Mouse (Mus musculus): Measurements from ENCODE around the gene Gli1. TPM values are rescaled to one million over a fixed set of nuclear protein-coding genes. Genes with fewer than 3 reads are reported as not detected.

Gene Gli1
- polyA plus RNA-seq, 1 experiment from 2014 or later, result 1.2 TPM

DNA sequence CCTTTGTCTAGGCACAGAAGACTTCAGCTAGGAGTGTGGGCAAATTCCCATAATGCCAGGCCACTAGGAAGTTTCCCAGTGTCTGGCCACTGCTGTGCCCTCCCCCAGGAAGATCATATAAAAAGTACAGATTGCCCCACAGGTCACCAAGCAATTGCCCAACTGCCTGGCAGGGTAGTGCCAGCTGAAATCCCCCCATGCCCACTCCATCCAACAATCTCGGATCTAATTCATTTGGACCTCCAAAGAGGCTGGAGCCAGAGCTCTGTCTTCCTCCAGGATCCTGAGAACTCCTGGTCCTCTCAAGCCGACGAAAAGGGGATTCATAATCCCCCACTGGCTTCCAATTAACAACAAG lies 53.9 kb downstream of the Gli1 start:
- no peaks in the 10 kb centered on the region for H3K27me3 ChIP-seq (ENCODE audit: control insufficient read depth, insufficient read depth, low read length)
- no peaks in the 10 kb centered on the region for H3K9me3 ChIP-seq (ENCODE audit: control insufficient read depth, low read length)
- DNase-seq (no peak), ATAC-seq (ENCODE audit: low FRiP score, low TSS enrichment) (no peak)
- peaks cover 43% of the 10 kb centered on the region for H3K36me3 ChIP-seq (ENCODE audit: control insufficient read depth, insufficient read depth, low read length)
- WGBS, result 0% methylated on average over 3 of the region's 3 CpGs
- H3K4me1 ChIP-seq (ENCODE audit: control insufficient read depth, insufficient read depth, low read length), result peaks cover 43% of the 10 kb centered on the region
- peak overlapping the region; percentile 95 for H3K27ac ChIP-seq (replicated peaks; ENCODE audit: low read depth, low read length)
- peak overlapping the region; percentile 61 for H3K4me2 ChIP-seq (ENCODE audit: low read length)
- H3K9ac ChIP-seq (replicated peaks; ENCODE audit: low read length), result peak overlapping the region; percentile 78
- H3K4me3 ChIP-seq (replicated peaks; ENCODE audit: low read depth, low read length), result peak overlapping the region; percentile 60

DNA sequence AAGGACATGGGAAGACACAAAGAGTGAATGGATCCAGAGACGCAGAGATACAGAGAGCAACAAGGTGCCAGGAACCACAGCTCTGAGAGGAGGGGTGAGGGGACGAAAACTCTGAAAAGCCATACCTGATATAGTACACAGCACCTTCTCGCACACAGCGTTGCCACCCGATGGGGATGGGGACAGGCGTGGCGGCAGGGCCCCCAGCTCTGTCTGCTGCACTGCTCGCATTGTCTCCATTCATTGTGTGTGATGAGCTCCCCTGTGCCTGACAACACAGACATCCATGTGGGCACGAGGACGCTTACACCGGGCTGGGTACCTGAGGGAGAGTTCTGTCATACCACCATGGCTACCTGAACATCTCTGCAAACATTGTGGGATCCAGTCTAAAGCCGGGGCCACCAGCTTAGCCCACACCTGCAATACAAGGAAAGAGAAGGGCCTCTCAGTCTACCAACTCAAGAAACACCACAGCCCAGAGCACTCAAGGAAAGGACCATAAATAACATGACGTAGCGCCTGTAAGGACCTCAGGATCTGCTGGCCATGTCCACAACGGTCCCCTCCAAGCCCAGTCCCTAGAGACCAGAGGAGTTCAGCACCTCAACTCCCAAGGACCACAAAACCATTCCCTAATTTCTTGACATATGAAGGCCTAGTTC lies 54.4 kb downstream of the Gli1 start:
- no peak for ATAC-seq (ENCODE audit: low FRiP score, low TSS enrichment)
- Histone ChIP-seq H3K9me3 (ENCODE audit: control insufficient read depth, low read length) (no peaks in the 10 kb centered on the region), H3K4me2 (ENCODE audit: low read length) (peak overlapping the region; percentile 61), H3K9ac (replicated peaks; ENCODE audit: low read length) (peak overlapping the region; percentile 78), H3K4me1 (ENCODE audit: control insufficient read depth, insufficient read depth, low read length) (peaks cover 43% of the 10 kb centered on the region), H3K27ac (replicated peaks; ENCODE audit: low read depth, low read length) (peak overlapping the region; percentile 95; the same call in 1 of the 2 replicates), H3K27me3 (ENCODE audit: control insufficient read depth, insufficient read depth, low read length) (no peaks in the 10 kb centered on the region), H3K36me3 (ENCODE audit: control insufficient read depth, insufficient read depth, low read length) (peaks cover 46% of the 10 kb centered on the region), H3K4me3 (replicated peaks; ENCODE audit: low read depth, low read length) (peak overlapping the region; percentile 60)
- DNase-seq, result no peak
- WGBS, result 71% methylated on average over 15 of the region's 15 CpGs

DNA sequence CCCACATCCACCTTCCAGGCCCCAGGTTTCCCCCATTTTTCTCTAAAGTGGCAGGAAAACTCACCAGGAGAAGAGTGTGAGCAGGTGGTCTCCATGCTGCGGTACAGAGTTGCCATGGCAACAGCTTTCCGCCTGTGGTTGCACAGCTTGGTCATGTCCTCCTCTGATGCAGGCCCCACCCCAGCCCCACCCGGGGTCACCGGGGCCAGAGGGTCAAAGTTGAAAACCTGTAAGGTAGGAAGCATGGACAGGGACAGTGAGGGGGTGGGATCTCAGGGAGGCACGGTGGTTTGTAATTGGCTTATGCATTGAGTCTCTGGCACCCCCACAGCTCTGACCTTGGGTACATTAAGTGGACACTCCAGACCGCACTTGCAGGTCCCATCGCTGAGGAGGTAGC lies 55.0 kb downstream of the Gli1 start:
- DNase-seq, result peak; percentile 52
- WGBS, result 44% methylated on average over 7 of the region's 7 CpGs

DNA sequence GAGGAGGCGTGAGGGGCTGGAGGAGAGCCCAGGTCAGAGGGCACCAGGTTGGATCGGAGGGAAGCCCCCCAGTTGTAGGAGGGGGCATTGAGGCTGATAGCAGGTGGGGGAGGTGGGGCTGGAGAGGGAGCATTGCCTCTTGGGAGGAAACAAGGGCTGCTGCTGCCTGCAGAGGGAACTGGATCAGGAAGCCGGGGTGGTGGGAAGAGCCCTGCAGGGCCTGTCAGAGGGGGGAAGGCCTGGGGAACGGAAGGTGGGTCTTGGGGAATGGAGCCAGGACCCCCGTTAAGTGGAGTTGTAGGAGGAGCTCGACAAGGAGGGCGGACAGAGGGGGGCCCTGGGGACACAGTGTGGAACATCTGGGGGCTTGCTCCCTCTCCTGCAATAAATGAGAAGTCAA lies 55.6 kb downstream of the Gli1 start:
- H3K4me2 ChIP-seq (ENCODE audit: low read length), result peak overlapping the region; percentile 61; the same call in 1 of the 2 replicates
- 67% methylated on average over 7 of the region's 7 CpGs for WGBS
- 0 out of 2 replicates have a peak overlapping the region, but pooled peaks have one; percentile 60 for H3K4me3 ChIP-seq (replicated peaks; ENCODE audit: low read depth, low read length)
- H3K9ac ChIP-seq (replicated peaks; ENCODE audit: low read length), result no peak overlapping the region; the same call in 1 of the 2 replicates
- ATAC-seq (ENCODE audit: low FRiP score, low TSS enrichment) (no peak), DNase-seq (no peak)
- no peaks in the 10 kb centered on the region for H3K9me3 ChIP-seq (ENCODE audit: control insufficient read depth, low read length)
- peaks cover 58% of the 10 kb centered on the region for H3K36me3 ChIP-seq (ENCODE audit: control insufficient read depth, insufficient read depth, low read length)
- H3K27me3 ChIP-seq (ENCODE audit: control insufficient read depth, insufficient read depth, low read length), result no peaks in the 10 kb centered on the region
- H3K4me1 ChIP-seq (ENCODE audit: control insufficient read depth, insufficient read depth, low read length), result peaks cover 33% of the 10 kb centered on the region
- H3K27ac ChIP-seq (replicated peaks; ENCODE audit: low read depth, low read length), result 0 out of 2 replicates have a peak overlapping the region, but pooled peaks have one; percentile 2

More for the DNA sequence above, 55.0 kb downstream of the Gli1 start:
- no peaks in the 10 kb centered on the region for H3K27me3 ChIP-seq (ENCODE audit: control insufficient read depth, insufficient read depth, low read length)
- H3K27ac ChIP-seq (replicated peaks; ENCODE audit: low read depth, low read length), result no peak overlapping the region
- ATAC-seq (ENCODE audit: low FRiP score, low TSS enrichment), result no peak
- H3K4me1 ChIP-seq (ENCODE audit: control insufficient read depth, insufficient read depth, low read length), result peaks cover 37% of the 10 kb centered on the region
- peak overlapping the region; percentile 61 for H3K4me2 ChIP-seq (ENCODE audit: low read length)
- no peak overlapping the region; the same call in 1 of the 2 replicates for H3K9ac ChIP-seq (replicated peaks; ENCODE audit: low read length)
- H3K9me3 ChIP-seq (ENCODE audit: control insufficient read depth, low read length), result no peaks in the 10 kb centered on the region
- H3K36me3 ChIP-seq (ENCODE audit: control insufficient read depth, insufficient read depth, low read length), result peaks cover 53% of the 10 kb centered on the region
- peak overlapping the region; percentile 60 for H3K4me3 ChIP-seq (replicated peaks; ENCODE audit: low read depth, low read length)

DNA sequence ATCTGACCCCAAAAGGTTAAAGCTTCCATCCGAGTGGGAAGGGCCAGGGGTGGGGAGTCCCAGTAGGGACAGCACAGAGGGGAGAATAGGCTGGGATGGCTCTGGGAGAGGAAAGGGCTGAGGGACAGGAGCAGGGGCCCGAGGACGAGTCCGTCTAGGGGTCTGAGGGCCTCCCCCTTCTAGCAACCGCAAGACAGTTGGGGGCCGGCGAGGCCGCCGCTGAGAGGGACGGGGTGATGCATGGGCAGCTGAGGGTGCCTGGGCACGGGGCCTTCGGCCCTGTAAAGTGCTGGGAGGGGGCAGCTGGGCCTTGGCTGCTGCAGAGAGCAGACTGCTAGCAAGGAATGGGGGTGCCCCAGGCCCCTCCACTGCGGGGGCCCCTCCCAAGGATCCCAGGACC lies 56.1 kb downstream of the Gli1 start:
- Histone ChIP-seq H3K4me1 (ENCODE audit: control insufficient read depth, insufficient read depth, low read length) (peaks cover 33% of the 10 kb centered on the region), H3K27ac (replicated peaks; ENCODE audit: low read depth, low read length) (0 out of 2 replicates have a peak overlapping the region, but pooled peaks have one; percentile 2)
- DNase-seq, result no peak

DNA sequence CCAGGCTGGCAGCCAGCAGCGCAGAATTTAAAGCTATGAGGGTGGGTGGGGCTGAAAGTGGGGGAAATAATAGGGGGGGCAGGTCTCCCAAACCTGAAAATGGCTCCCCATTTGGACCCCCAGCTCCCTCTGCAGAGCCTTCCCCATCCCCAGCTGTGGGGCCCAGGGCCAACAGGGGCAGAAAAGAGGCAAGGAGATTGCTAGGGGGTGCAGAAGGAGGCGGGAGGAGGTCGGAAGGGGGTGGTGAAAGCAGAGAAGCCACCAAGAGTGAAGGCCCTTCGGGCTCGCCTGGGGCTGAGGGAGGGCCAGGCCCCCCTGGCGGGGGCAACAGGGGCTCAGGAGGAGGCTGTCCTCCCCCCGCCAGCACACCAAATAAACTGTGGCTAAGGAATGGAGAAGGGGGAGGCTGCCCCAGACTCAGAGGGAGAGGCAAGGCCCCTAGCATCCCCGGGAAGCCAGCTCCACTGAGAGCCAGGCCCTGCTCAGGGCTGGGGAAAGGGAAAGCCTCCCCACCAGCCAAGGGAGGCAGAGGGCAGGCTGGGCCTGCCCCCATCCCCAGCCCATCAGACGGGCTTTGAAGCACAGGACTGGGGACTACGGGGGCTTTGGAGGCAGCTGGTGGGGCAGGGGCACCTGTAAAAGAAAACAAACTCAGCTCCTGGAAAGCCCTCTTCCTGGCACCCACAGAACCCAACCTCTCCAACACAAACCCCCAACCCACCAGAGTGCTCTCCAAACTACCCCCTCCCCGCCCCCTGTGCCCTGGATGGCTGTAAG lies 56.9 kb downstream of the Gli1 start:
- H3K36me3 ChIP-seq (ENCODE audit: control insufficient read depth, insufficient read depth, low read length), result peaks cover 71% of the 10 kb centered on the region
- no peak overlapping the region for H3K4me2 ChIP-seq (ENCODE audit: low read length)
- ATAC-seq (ENCODE audit: low FRiP score, low TSS enrichment), result no peak
- 69% methylated on average over 11 of the region's 11 CpGs for WGBS
- DNase-seq, result no peak
- H3K4me1 ChIP-seq (ENCODE audit: control insufficient read depth, insufficient read depth, low read length), result peaks cover 31% of the 10 kb centered on the region
- H3K27me3 ChIP-seq (ENCODE audit: control insufficient read depth, insufficient read depth, low read length), result no peaks in the 10 kb centered on the region
- H3K4me3 ChIP-seq (replicated peaks; ENCODE audit: low read depth, low read length), result no peak overlapping the region
- H3K27ac ChIP-seq (replicated peaks; ENCODE audit: low read depth, low read length), result no peak overlapping the region
- 0 out of 2 replicates have a peak overlapping the region, but pooled peaks have one; percentile 12 for H3K9ac ChIP-seq (replicated peaks; ENCODE audit: low read length)
- H3K9me3 ChIP-seq (ENCODE audit: control insufficient read depth, low read length), result no peaks in the 10 kb centered on the region

More for the DNA sequence above, 56.1 kb downstream of the Gli1 start:
- no peak for ATAC-seq (ENCODE audit: low FRiP score, low TSS enrichment)
- Histone ChIP-seq H3K36me3 (ENCODE audit: control insufficient read depth, insufficient read depth, low read length) (peaks cover 64% of the 10 kb centered on the region), H3K9ac (replicated peaks; ENCODE audit: low read length) (peak overlapping the region; percentile 12; the same call in 1 of the 2 replicates), H3K4me2 (ENCODE audit: low read length) (no peak overlapping the region), H3K9me3 (ENCODE audit: control insufficient read depth, low read length) (no peaks in the 10 kb centered on the region), H3K4me3 (replicated peaks; ENCODE audit: low read depth, low read length) (no peak overlapping the region), H3K27me3 (ENCODE audit: control insufficient read depth, insufficient read depth, low read length) (no peaks in the 10 kb centered on the region)
- WGBS, result 60% methylated on average over 13 of the region's 13 CpGs

DNA sequence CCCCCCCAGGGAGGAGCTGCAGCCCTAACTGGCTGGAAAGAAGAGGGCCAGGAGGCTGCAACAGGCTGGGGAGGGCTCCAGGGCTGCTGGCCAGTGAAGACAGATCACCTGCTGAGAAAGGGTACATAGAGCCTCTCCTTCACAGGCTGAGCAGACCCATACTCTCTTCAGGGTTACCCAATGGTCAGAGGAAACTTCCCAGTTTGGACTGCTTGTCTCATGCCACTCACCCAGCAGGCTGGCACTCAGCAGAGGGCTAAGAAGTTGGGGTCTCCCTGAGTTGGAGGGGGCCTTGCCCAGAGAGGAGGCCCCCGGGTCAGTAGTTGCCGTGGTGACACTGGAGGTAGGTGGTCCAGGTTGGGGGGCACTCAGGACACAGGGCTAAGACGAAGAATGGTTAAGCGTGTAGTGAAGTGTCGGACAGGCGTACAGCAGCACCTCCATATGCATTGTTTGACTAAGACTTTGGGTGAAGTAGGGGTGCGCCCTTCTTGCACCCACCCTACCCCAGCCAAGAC lies 57.6 kb downstream of the Gli1 start:
- Histone ChIP-seq H3K9ac (replicated peaks; ENCODE audit: low read length) (no peak overlapping the region), H3K9me3 (ENCODE audit: control insufficient read depth, low read length) (no peaks in the 10 kb centered on the region), H3K27me3 (ENCODE audit: control insufficient read depth, insufficient read depth, low read length) (no peaks in the 10 kb centered on the region), H3K4me1 (ENCODE audit: control insufficient read depth, insufficient read depth, low read length) (peaks cover 24% of the 10 kb centered on the region), H3K4me3 (replicated peaks; ENCODE audit: low read depth, low read length) (no peak overlapping the region), H3K4me2 (ENCODE audit: low read length) (no peak overlapping the region), H3K27ac (replicated peaks; ENCODE audit: low read depth, low read length) (peak overlapping the region; percentile 32; the same call in 1 of the 2 replicates), H3K36me3 (ENCODE audit: control insufficient read depth, insufficient read depth, low read length) (peaks cover 79% of the 10 kb centered on the region)
- DNase-seq (no peak), ATAC-seq (ENCODE audit: low FRiP score, low TSS enrichment) (no peak)
- WGBS, result 87% methylated on average over 7 of the region's 7 CpGs

DNA sequence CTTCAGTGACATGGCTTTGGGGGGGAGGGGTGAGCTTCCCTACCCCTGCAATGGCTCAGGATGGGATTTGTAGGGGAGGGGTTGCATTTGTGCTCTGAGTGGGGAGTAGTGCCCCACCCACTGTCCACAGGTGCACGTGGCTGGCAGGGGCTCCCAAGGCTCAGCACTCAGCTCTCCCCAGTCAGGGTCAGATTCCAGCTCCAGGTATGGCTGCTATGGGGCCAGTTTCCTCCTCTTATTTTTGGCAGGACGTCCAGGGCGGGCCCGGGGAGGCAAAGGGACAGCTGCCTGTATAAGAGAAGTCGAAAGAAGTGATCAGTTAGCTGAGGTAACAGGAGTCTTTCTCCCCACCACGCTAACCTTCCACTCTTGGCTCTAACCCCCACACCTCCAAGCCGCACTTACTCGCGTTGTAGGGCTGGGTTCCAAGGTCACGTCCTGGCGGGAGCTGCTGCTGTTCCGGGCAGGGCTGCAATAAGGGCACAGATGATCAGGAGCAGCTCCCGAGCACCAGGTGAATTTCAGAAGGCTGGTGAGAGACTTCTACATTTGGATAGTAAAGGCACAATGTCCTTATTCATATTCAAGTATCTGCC lies 59.1 kb downstream of the Gli1 start:
- Histone ChIP-seq H3K4me2 (ENCODE audit: low read length) (no peak overlapping the region), H3K27me3 (ENCODE audit: control insufficient read depth, insufficient read depth, low read length) (no peaks in the 10 kb centered on the region), H3K9me3 (ENCODE audit: control insufficient read depth, low read length) (no peaks in the 10 kb centered on the region), H3K36me3 (ENCODE audit: control insufficient read depth, insufficient read depth, low read length) (peaks cover 93% of the 10 kb centered on the region), H3K27ac (replicated peaks; ENCODE audit: low read depth, low read length) (no peak overlapping the region), H3K4me1 (ENCODE audit: control insufficient read depth, insufficient read depth, low read length) (peaks cover 20% of the 10 kb centered on the region), H3K9ac (replicated peaks; ENCODE audit: low read length) (no peak overlapping the region), H3K4me3 (replicated peaks; ENCODE audit: low read depth, low read length) (no peak overlapping the region)
- WGBS, result 87% methylated on average over 13 of the region's 13 CpGs
- ATAC-seq (ENCODE audit: low FRiP score, low TSS enrichment), result no peak
- no peak for DNase-seq
